Mouse (Mus musculus): ENCODE results near the gene Necab3. TPM values are rescaled to one million over a fixed set of nuclear protein-coding genes. Genes with fewer than 3 reads are reported as not detected.

Gene Necab3
- polyA plus RNA-seq, 1 experiment = 1.2 TPM

Other genes starting within 250 kb of the Necab3 start
- 16.9 and 25.0 TPM in 2 replicates for gene Cdk5rap1, start 185.9 kb downstream of the Necab3 start, polyA plus RNA-seq (2012; rRNA removed)
- gene Snta1, start 150.8 kb downstream of the Necab3 start, polyA plus RNA-seq (2012; rRNA removed) = 16.5 and 17.7 TPM in 2 replicates
- 16.2 and 16.6 TPM in 2 replicates for gene Cbfa2t2, start 122.4 kb downstream of the Necab3 start, polyA plus RNA-seq (2012; rRNA removed)
- gene 1700003F12Rik, start 11.8 kb downstream of the Necab3 start, polyA plus RNA-seq (2012; rRNA removed) = 0.41 and 0.44 TPM in 2 replicates
- not detected in 2 replicates for gene Actl10, start 7.1 kb downstream of the Necab3 start, polyA plus RNA-seq (2012; rRNA removed)
- gene E2f1, start 11.0 kb upstream of the Necab3 start, polyA plus RNA-seq (2012; rRNA removed) = 5.0 TPM in 2 replicates
- 34.3 and 37.0 TPM in 2 replicates for gene Pxmp4, start 44.8 kb upstream of the Necab3 start, polyA plus RNA-seq (2012; rRNA removed)
- 3.6 and 3.7 TPM in 2 replicates for gene Zfp341, start 54.4 kb upstream of the Necab3 start, polyA plus RNA-seq (2012; rRNA removed)
- gene 4930519P11Rik, start 54.5 kb upstream of the Necab3 start, polyA plus RNA-seq (2012; rRNA removed) = 0.43 and 0.49 TPM in 2 replicates
- 260 and 272 TPM in 2 replicates for gene Chmp4b, start 92.8 kb upstream of the Necab3 start, polyA plus RNA-seq (2012; rRNA removed)
- gene Gm14214, start 211.1 kb upstream of the Necab3 start, polyA plus RNA-seq (2012; rRNA removed) = not detected in 2 replicates
- 196 and 218 TPM in 2 replicates for gene Raly, start 232.2 kb upstream of the Necab3 start, polyA plus RNA-seq (2012; rRNA removed)
- not detected in 2 replicates for gene a, start 232.5 kb upstream of the Necab3 start, polyA plus RNA-seq (2012; rRNA removed)

Data from urinary bladder, adult 2 months (tissue).